Mouse (Mus musculus) intestine, embryonic 14.5 days (tissue): Measurements from ENCODE around the gene Adam22. TPM values are rescaled to one million over a fixed set of nuclear protein-coding genes. Genes with fewer than 3 reads are reported as not detected.

ENCODE experiments used
- ATAC-seq: fragments of 200-750 bp; cut with Nextera tagmentation; replicated peaks from 2 replicates; pipeline ENCODE4 v1.8.0; 2017; ENCODE audit warnings: low read depth, moderate number of reproducible peaks, moderate TSS enrichment, moderate library complexity; ENCODE audit not compliant: low FRiP score, low TSS enrichment
- DNase-seq: peaks from one replicate; pipeline ENCODE4 v3.0.0-alpha.2; 2018; ENCODE audit warnings: low spot score
- H3K27ac ChIP-seq: fragments of 300-500 bp; sonication (generic); 2 replicates; pipeline ENCODE4 v1.5.1; 2014; ENCODE audit warnings: low read depth, mild to moderate bottlenecking, control low read depth
- H3K27me3 ChIP-seq: fragments of 300-500 bp; sonication (generic); replicated peaks from 2 replicates; pipeline ENCODE4 v1.6.1; 2014; ENCODE audit warnings: low read length, control low read depth; ENCODE audit not compliant: control insufficient read depth, insufficient read depth
- H3K36me3 ChIP-seq: fragments of 300-500 bp; sonication (generic); 2 replicates; pipeline ENCODE4 v1.6.1; 2014; ENCODE audit warnings: low read length, control low read depth; ENCODE audit not compliant: control insufficient read depth, insufficient read depth
- H3K4me1 ChIP-seq: fragments of 300-500 bp; sonication (generic); replicated peaks from 2 replicates; pipeline ENCODE4 v1.6.1; 2014; ENCODE audit warnings: low read length, control low read depth, mixed read lengths; ENCODE audit not compliant: control insufficient read depth, insufficient read depth
- H3K4me2 ChIP-seq: fragments of 300-500 bp; sonication (generic); 2 replicates; pipeline ENCODE4 v1.6.1; 2014; ENCODE audit warnings: low read length
- H3K4me3 ChIP-seq: fragments of 300-500 bp; sonication (generic); 2 replicates; pipeline ENCODE4 v1.5.1; 2014; ENCODE audit warnings: low read depth, low read length, control low read depth, mixed read lengths
- H3K9ac ChIP-seq: fragments of 300-500 bp; sonication (generic); 2 replicates; pipeline ENCODE4 v1.6.1; 2014; ENCODE audit warnings: mild to moderate bottlenecking, low read length
- H3K9me3 ChIP-seq: fragments of 300-500 bp; sonication (generic); 2 replicates; pipeline ENCODE4 v1.6.1; 2016; ENCODE audit warnings: low read length, control low read depth; ENCODE audit not compliant: control insufficient read depth
- WGBS: fragments of 180-500 bp; shearing (Covaris S2); extraction: QIAGEN DNeasy Blood & Tissue Kit; methylation state at CpG from one replicate; pipeline ENCODE4 v1.1.7; 2014; 5-methylcytosine and 5-hydroxymethylcytosine counted together
- polyA plus RNA-seq: library from polyadenylated mRNA; unstranded; fragments of >200 nt; fragmentation: Nextera tagmentation; extraction: Ambion mirVana; gene quantifications from 2 replicates; pipeline ENCODE4 v1.2.1, GENCODE M21; 2014

Adam22 gene
- polyA plus RNA-seq, 1 experiment from 2014 or later, result 10.5 TPM

GRCm38 (mm10) chr5:8164773-8165172 lies 203.2 kb downstream of the Adam22 start:
- H3K27ac ChIP-seq, result no peak overlapping the region
- H3K27me3 ChIP-seq, result no peaks in the 10 kb centered on the region
- WGBS, result 53% methylated on average over 4 of the region's 4 CpGs
- H3K4me3 ChIP-seq, result no peak overlapping the region
- H3K36me3 ChIP-seq, result no peaks in the 10 kb centered on the region
- no peak overlapping the region for H3K9ac ChIP-seq
- DNase-seq (no peak), ATAC-seq (no peak)
- H3K4me2 ChIP-seq, result no peak overlapping the region
- H3K9me3 ChIP-seq, result no peaks in the 10 kb centered on the region
- H3K4me1 ChIP-seq, result no peaks in the 10 kb centered on the region

- H3K4me2 ChIP-seq, result no peak overlapping the region
- H3K27me3 ChIP-seq, result no peaks in the 10 kb centered on the region
- no peak overlapping the region for H3K4me3 ChIP-seq
- no peak for ATAC-seq
- no peak overlapping the region for H3K9ac ChIP-seq
- no peaks in the 10 kb centered on the region for H3K4me1 ChIP-seq
- H3K36me3 ChIP-seq, result no peaks in the 10 kb centered on the region
- 89% methylated on average over 1 of the region's 1 CpGs for WGBS
- H3K27ac ChIP-seq, result no peak overlapping the region
- no peak for DNase-seq
- H3K9me3 ChIP-seq, result no peaks in the 10 kb centered on the region
Measured at GRCm38 (mm10) chr5:8151645-8152044, 216.3 kb downstream of the Adam22 start.

- ATAC-seq (no peak), DNase-seq (no peak)
- no peaks in the 10 kb centered on the region for H3K27me3 ChIP-seq
- H3K36me3 ChIP-seq, result no peaks in the 10 kb centered on the region
- WGBS, result 92% methylated on average over 2 of the region's 2 CpGs
- H3K27ac ChIP-seq, result no peak overlapping the region
- H3K4me3 ChIP-seq, result no peak overlapping the region
- H3K4me1 ChIP-seq, result no peaks in the 10 kb centered on the region
- H3K9ac ChIP-seq, result no peak overlapping the region
- no peaks in the 10 kb centered on the region for H3K9me3 ChIP-seq
- H3K4me2 ChIP-seq, result no peak overlapping the region
Measured at GRCm38 (mm10) chr5:8146146-8146545, 221.8 kb downstream of the Adam22 start.

- H3K4me2 ChIP-seq, result no peak overlapping the region
- WGBS, result 63% methylated on average over 5 of the region's 5 CpGs
- H3K4me1 ChIP-seq, result no peaks in the 10 kb centered on the region
- no peak overlapping the region for H3K27ac ChIP-seq
- DNase-seq (no peak), ATAC-seq (no peak)
- no peak overlapping the region for H3K4me3 ChIP-seq
- no peak overlapping the region for H3K9ac ChIP-seq
- H3K27me3 ChIP-seq, result no peaks in the 10 kb centered on the region
- H3K36me3 ChIP-seq, result no peaks in the 10 kb centered on the region
- no peaks in the 10 kb centered on the region for H3K9me3 ChIP-seq
Measured at GRCm38 (mm10) chr5:8145473-8145872, 222.5 kb downstream of the Adam22 start.

GRCm38 (mm10) chr5:8132546-8132945 lies 235.4 kb downstream of the Adam22 start:
- Histone ChIP-seq H3K4me1 (no peaks in the 10 kb centered on the region), H3K4me2 (no peak overlapping the region), H3K4me3 (no peak overlapping the region), H3K27me3 (no peaks in the 10 kb centered on the region), H3K36me3 (no peaks in the 10 kb centered on the region), H3K9ac (no peak overlapping the region), H3K9me3 (no peaks in the 10 kb centered on the region), H3K27ac (no peak overlapping the region)
- ATAC-seq, result no peak
- no peak for DNase-seq
- 81% methylated on average over 5 of the region's 5 CpGs for WGBS

- no peaks in the 10 kb centered on the region for H3K9me3 ChIP-seq
- H3K9ac ChIP-seq, result no peak overlapping the region
- ATAC-seq, result no peak
- no peaks in the 10 kb centered on the region for H3K4me1 ChIP-seq
- no peak for DNase-seq
- WGBS, result 86% methylated on average over 8 of the region's 8 CpGs
- no peaks in the 10 kb centered on the region for H3K36me3 ChIP-seq
- H3K27ac ChIP-seq, result no peak overlapping the region
- no peak overlapping the region for H3K4me3 ChIP-seq
- no peaks in the 10 kb centered on the region for H3K27me3 ChIP-seq
- H3K4me2 ChIP-seq, result no peak overlapping the region
Measured at GRCm38 (mm10) chr5:8131918-8132317, 236.0 kb downstream of the Adam22 start.

GRCm38 (mm10) chr5:8129750-8130149 lies 238.2 kb downstream of the Adam22 start:
- Histone ChIP-seq H3K27me3 (no peaks in the 10 kb centered on the region), H3K4me2 (no peak overlapping the region), H3K36me3 (no peaks in the 10 kb centered on the region), H3K4me3 (no peak overlapping the region), H3K27ac (no peak overlapping the region), H3K4me1 (no peaks in the 10 kb centered on the region), H3K9ac (no peak overlapping the region), H3K9me3 (no peaks in the 10 kb centered on the region)
- no peak for DNase-seq
- whole genome bisulfite sequencing, result 82% methylated on average over 2 of the region's 2 CpGs
- no peak for ATAC-seq

- no peak overlapping the region for H3K27ac ChIP-seq
- H3K9me3 ChIP-seq, result no peaks in the 10 kb centered on the region
- no peak overlapping the region for H3K9ac ChIP-seq
- ATAC-seq, result no peak
- no peak for DNase-seq
- H3K4me3 ChIP-seq, result no peak overlapping the region
- H3K4me1 ChIP-seq, result no peaks in the 10 kb centered on the region
- no peaks in the 10 kb centered on the region for H3K36me3 ChIP-seq
- no peaks in the 10 kb centered on the region for H3K27me3 ChIP-seq
- no peak overlapping the region for H3K4me2 ChIP-seq
- WGBS, result 87% methylated on average over 3 of the region's 3 CpGs
Measured at GRCm38 (mm10) chr5:8120926-8121325, 247.0 kb downstream of the Adam22 start.

GRCm38 (mm10) chr5:8120087-8120486 lies 247.9 kb downstream of the Adam22 start:
- ATAC-seq (no peak), DNase-seq (no peak)
- Histone ChIP-seq H3K4me1 (no peaks in the 10 kb centered on the region), H3K9ac (no peak overlapping the region), H3K4me2 (no peak overlapping the region), H3K36me3 (no peaks in the 10 kb centered on the region), H3K27ac (no peak overlapping the region), H3K27me3 (no peaks in the 10 kb centered on the region), H3K4me3 (no peak overlapping the region), H3K9me3 (no peaks in the 10 kb centered on the region)
- WGBS, result 81% methylated on average over 2 of the region's 2 CpGs
